Comparison of ENCODE assay signal across 9 mouse cellular contexts in the genomic region with DNA sequence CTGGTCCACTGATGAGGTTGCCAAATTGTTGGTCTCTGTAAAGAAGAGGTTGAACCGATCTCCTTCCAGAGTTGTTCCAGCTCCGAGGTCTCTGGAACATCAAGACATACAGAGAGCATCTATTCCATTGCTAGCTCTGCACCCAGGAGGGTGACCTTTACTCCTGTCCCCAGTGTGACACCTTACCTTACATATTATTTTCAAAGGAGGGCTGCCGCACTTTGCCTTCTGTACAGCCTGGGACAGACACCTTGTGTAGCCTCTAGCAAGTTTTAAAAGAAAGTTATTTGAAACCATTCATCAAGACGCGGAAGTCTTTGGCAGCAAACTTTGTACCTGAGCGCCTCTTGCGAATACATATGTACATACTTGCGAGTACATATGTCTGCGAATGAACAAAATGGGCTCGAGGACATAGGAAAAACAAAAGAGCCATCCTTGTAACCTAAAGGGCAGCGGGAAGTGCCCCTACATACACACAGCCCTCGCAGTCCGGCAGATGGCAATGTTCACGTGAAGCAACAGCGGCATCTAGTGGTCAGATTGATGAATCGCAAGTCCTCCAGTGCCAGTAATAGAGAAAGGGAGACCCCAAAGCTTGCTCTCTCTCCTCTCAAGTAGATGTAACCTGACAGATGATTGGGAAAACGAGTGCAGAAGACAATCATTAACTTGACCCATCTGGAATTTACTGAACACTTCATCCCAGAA.
DNase-seq lines count a peak whose midpoint lies in the region; ATAC-seq lines count a peak whose summit lies in the region.
"Had no signal": no experiment of that assay in that cellular context is flagged by ENCODE, and none has a peak within 500 bp of the region (broad histone marks: within the 10 kb centered on the region; RNA-seq: fewer than 3 reads in every experiment).

No protein-coding gene starts in this region.

- DNase-seq in urinary bladder, postnatal 14 days (ENCODE audit: low spot score): peak; percentile 54
- DNase-seq in urinary bladder, adult 2 months (ENCODE audit: low spot score): no peak
- DNase-seq in cerebellum, adult 8-10 months: peak; percentile 53
- DNase-seq in left cerebral cortex, postnatal 25 days (ENCODE audit: low spot score in 2 of 2): peak; percentile 55 to 69
- peak; percentile 9 for DNase-seq in spleen, adult 12 weeks (ENCODE audit: low spot score)

- no peaks in the 10 kb centered on the region for H3K9me3 ChIP-seq in forebrain, embryonic 16.5 days (ENCODE audit: control insufficient read depth, low read length)
- no peaks in the 10 kb centered on the region for H3K9me3 ChIP-seq in midbrain, embryonic 12.5 days

- no peak overlapping the region for H3K4me3 ChIP-seq in forebrain, embryonic 16.5 days (replicated peaks; ENCODE audit: low read length)
- H3K4me3 ChIP-seq in midbrain, embryonic 12.5 days: no peak overlapping the region
- H3K4me3 ChIP-seq: erythroblast, embryonic 14.5 days had no signal

- no peaks in the 10 kb centered on the region for H3K27me3 ChIP-seq in forebrain, embryonic 16.5 days (replicated peaks; ENCODE audit: control insufficient read depth, insufficient read depth, low read length)
- H3K27me3 ChIP-seq in midbrain, embryonic 12.5 days: peaks cover 6% of the 10 kb centered on the region; the same call in 1 of the 2 replicates

- H3K27ac ChIP-seq in forebrain, embryonic 16.5 days (ENCODE audit: low read length): no peak overlapping the region
- H3K27ac ChIP-seq in midbrain, embryonic 12.5 days (replicated peaks): no peak overlapping the region

- intact Hi-C loops in left cerebral cortex, postnatal 25 days (cut with DNase I): loop anchor here (1.0 to 5.0 kb wide), 4 partner anchors 223 to 1024 kb away; a partner anchor contains a TSS

- H3K4me1 ChIP-seq in forebrain, embryonic 16.5 days (replicated peaks; ENCODE audit: control insufficient read depth, insufficient read depth, low read length): no peaks in the 10 kb centered on the region
- H3K4me1 ChIP-seq in midbrain, embryonic 12.5 days: no peaks in the 10 kb centered on the region

- ATAC-seq in forebrain, embryonic 16.5 days: peak; percentile 65; the same call in 1 of the 2 replicates
- peak; percentile 83 for ATAC-seq in inflammation-experienced regulatory T-cells, adult 6 months
- peak; percentile 47; the same call in 1 of the 2 replicates for ATAC-seq in midbrain, embryonic 12.5 days (ENCODE audit: low FRiP score, low read depth)

- no peak overlapping the region for H3K9ac ChIP-seq in forebrain, embryonic 16.5 days (replicated peaks; ENCODE audit: low read depth, low read length)
- no peak overlapping the region for H3K9ac ChIP-seq in midbrain, embryonic 12.5 days (replicated peaks)

- 25% methylated on average over 17 of the region's 17 CpGs for WGBS in forebrain, embryonic 16.5 days
- 25% methylated on average over 17 of the region's 17 CpGs for WGBS in midbrain, embryonic 12.5 days

- H3K36me3 ChIP-seq in forebrain, embryonic 16.5 days (ENCODE audit: control insufficient read depth, insufficient read depth): no peaks in the 10 kb centered on the region
- no peaks in the 10 kb centered on the region for H3K36me3 ChIP-seq in midbrain, embryonic 12.5 days

- no peak overlapping the region for H3K4me2 ChIP-seq in forebrain, embryonic 16.5 days (ENCODE audit: low read length)
- no peak overlapping the region for H3K4me2 ChIP-seq in midbrain, embryonic 12.5 days (replicated peaks)
